Mouse (Mus musculus) kidney, adult 18-20 months (tissue): ENCODE measurements around the gene Grm4.

Experiments
- DNase-seq: peaks from one replicate; pipeline ENCODE4 v3.0.0; 2021

The Grm4 gene

DNA sequence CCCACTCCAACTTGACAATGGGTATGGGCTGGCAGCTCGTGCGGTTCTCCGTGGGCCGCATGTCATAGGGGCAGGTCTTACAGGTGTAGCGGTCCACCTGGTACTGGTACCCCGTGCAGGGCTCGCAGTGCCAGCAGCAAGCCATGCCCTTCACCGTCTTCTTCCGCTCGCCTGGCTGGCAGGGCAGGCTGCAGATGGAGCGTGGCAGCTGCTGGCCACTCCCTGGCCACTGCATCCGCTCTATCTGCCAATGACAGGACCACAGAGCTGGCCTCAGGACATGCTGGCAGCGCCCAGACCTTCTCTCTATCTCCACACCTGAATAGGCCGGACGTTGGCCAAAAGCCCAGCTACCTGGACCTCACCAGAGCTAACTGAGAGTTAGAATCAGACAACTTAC is 86.0 kb downstream of the Grm4 start:
- peak; percentile 3 for DNase-seq

GRCm38 (mm10) chr17:27434066-27434465 is 87.1 kb downstream of the Grm4 start:
- DNase-seq = no peak

GRCm38 (mm10) chr17:27433179-27433680 is 88.0 kb downstream of the Grm4 start:
- DNase-seq = no peak

DNA sequence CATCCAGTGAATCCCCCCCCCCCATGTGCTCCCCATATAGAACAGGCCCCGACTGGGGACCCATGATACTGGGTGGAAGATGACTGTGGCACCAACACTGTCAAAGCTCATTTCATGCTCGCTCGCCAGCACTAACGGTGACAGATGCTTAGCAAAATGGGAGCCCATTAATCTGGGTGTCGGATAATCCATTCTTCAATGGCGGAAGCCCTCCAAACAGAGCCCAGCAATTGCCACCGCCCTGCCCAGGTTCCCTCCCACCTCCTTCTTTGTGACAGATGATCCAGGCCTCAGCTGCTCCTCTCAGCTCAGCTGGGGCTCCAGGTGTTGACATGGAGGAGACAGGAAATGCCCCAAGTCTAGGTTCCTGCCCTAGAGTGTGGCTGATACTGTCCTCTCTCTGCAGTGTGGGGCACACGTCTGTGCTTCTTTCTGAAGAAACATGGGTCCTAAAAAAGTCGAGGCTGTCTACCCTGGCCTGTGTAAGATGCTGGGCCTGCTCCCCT is 89.0 kb downstream of the Grm4 start:
- DNase-seq = no peak

- no peak for DNase-seq
Observed at GRCm38 (mm10) chr17:27431049-27431839, 90.0 kb downstream of the Grm4 start.

DNA sequence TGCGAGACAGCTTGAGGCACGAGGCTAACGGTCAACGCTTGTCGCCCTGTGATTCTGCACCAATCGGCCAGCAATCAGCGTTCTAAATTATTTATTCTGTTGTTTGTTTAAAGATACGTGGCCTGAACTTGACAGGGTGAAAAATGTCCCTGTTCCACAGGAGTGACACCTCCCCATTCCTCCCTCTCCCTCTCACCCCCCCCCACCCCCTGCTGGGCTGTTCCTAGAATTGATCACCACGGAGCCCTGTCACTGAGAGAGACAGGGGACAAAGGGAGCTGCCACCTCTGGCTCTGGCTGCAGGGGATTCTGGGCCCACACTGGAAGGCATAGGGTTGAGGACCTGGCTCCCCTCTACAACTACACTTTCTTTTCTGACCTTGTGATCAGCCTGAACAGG is 91.4 kb downstream of the Grm4 start:
- no peak for DNase-seq

- no peak for DNase-seq
Observed at GRCm38 (mm10) chr17:27425016-27425415, 96.2 kb downstream of the Grm4 start.

- no peak for DNase-seq
Observed at GRCm38 (mm10) chr17:27424356-27424755, 96.8 kb downstream of the Grm4 start.

DNA sequence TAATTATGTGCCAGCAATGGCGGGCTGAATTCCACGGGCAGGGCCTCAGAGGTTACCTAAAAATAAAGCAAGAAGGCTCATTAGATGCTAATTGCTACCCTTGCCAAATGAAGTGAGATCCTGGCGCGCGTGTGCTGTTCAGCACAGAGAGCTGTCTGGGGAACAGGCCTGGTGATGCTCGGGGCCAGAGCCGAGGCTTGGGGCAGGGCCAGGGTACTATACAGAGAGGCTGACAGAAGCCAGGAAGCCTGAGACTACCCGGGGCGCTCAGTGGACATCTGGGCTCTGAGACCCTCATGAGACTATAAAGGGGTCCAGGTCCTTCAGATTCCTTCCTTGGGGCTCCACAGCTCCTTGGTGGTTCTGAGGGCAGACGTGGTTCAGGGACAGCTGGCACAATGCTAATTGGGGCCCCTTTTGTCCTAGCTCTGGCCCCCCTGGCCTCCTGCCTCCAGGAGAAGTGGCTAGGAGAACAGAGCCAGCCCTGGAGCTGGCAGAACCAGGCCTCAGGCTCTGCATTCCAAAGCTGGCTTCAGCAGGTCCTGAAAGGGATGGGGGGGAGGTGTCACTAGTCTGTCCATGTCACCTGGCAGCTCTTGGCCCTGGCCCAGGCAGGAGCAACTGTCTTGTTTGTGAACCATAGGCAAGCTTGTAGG is 98.3 kb downstream of the Grm4 start:
- no peak for DNase-seq

- DNase-seq = no peak
Observed at GRCm38 (mm10) chr17:27422371-27422725, 98.9 kb downstream of the Grm4 start.

DNA sequence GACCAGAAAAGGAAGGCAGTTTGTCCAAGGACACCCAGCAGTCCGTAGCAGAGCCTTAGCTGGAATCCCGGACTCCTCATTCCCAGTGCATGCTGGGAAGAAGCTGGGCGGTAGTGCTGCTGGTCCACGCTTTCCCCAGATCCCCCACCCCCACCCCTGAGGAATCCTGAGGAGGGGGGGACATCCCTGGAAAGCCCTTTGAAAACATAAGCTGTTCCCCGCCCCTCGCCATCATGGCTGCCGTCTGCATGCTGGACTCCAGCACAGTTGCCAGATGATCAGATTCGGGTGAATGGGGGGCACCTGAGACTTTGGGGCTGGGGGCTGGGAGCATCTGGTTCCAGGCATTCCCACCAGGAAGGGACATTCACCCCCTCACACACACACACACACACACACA is 99.4 kb downstream of the Grm4 start:
- DNase-seq = no peak

- DNase-seq = no peak
Observed at GRCm38 (mm10) chr17:27409006-27409405, 112.2 kb downstream of the Grm4 start.

- DNase-seq = no peak
Observed at GRCm38 (mm10) chr17:27408531-27408930, 112.7 kb downstream of the Grm4 start.

GRCm38 (mm10) chr17:27406956-27407355 is 114.2 kb downstream of the Grm4 start:
- DNase-seq = no peak

GRCm38 (mm10) chr17:27405376-27406024 is 115.7 kb downstream of the Grm4 start:
- no peak for DNase-seq

DNA sequence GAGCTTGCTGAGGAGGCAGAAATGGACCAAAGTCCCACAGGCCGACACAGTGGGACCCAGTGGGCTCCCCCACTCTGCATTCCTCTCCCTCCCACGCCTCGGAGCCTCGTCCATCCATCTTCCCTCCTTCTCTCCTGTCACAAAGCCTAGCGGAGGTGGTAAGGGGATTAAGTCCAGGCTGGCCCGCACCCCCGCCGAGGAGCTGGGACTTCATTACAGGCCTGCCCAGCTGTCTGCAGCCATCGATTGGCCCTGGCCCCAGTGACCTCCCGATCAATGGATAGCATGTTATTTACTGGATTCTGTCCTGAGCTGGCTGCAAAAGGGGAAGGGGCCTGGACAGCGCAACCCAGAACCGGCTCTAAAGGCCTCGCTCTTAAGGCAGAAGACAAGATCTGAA is 120.0 kb downstream of the Grm4 start:
- DNase-seq = no peak

DNA sequence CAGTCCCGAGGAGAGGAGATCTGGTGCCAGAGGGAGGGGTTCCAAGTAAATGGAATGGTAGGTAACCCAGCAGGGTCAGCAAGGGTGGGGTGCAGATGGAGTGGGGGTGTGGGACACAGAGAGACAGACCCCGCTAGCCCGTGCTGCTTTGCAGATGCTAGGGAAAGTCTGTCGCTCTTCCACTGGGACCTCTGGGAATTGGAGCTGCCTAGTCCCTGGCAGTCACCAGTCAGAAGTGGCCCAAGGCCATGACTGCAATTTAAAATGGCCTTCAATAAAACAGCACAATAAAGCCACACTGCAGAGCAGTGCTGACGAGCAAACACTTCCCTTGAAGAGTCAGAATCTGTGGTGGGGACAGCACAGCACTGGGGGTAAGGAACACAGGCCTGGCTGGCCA is 127.3 kb downstream of the Grm4 start:
- DNase-seq = no peak

DNA sequence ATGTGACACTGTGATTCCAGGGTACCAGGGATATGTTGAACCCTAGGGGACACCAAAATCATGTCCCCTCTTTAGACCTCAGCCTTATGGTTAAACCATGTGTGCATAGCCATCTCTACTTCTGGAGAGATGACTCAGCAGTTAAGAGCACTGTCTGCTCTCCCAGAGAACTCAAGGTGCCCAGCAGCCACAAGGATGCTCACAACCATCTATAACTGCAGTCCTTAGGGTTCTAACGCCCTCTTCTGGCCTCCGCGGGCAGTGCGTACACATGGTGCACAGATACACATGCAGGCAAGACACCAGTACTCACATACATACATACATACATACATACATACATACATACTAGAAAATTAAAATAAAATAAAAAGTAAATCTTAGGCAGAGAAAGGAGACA is 127.8 kb downstream of the Grm4 start:
- no peak for DNase-seq

DNA sequence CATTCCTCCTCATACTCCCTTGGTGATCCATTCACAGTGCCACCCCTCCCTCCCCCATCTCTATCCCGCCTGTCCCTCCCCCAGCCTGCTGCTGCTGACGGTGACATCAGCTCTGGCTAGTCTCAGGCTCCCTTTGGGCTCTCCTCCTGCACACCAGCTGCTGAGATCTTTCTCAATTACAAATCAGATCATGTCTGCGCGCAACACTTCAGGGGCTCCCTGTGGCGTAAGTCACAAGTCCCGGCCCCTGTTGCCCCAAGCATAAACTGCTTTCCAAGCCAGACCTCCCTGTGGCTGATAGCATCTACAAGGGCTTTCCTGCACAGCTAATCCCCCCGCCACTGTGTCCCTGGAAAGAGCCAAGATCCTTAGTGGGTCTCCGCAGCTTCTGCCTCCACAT is 128.3 kb downstream of the Grm4 start:
- no peak for DNase-seq

DNA sequence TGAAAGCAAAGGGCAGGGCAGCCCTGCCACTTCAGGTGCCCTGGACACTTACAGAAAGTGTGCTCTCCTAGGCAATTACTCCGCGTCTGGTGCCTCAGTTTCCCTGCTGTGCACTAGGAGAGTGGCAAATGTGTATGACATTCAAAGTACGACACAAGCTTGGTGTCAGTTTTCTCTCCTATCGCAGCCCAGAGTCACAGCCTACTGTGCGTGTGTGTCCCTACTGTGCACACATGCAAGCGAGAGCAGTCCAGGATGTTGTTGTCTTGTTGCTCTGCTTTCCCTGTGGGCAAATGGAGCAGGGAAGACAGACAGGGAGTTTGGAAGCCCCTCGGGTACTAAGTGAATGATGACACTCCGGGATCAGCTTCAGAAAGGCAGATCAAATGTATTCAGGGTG is 131.2 kb downstream of the Grm4 start:
- DNase-seq = no peak

DNA sequence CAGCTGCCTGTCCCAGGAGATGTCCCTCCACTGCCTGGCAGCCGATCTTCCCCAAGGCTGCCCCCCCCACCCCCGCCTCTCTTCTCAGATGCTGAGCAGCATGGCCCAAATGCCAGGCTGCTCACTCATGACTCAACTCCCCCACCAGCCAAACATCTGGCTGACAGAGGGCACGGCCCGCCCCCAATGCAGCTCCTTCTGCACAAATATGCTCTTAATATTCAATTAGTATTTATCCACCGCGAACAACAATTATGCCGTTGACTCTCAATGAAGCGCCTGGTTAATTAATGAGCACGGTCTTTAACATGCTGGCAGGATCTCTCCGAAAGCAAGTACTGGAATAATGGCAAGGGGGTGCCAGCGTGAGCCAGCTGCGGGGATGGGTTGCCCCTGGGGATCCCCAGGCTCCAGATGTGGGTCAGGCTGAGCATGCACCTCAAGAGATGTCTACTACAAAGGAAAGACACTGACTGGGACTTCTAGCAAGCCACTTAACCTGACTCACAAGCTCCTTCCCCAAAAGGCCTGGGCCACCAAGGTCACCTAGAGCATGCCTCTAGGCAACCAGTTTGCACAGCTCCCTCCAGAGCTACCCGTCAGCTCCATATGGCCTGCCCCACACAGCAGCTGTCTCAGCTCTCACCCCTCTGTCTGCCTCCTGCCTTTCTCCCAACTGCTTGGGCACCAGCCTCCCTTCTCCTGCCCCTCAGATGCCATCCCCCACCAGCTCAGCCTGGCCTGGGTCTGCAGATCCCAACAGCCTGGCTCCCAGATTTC is 131.8 kb downstream of the Grm4 start:
- no peak for DNase-seq

DNA sequence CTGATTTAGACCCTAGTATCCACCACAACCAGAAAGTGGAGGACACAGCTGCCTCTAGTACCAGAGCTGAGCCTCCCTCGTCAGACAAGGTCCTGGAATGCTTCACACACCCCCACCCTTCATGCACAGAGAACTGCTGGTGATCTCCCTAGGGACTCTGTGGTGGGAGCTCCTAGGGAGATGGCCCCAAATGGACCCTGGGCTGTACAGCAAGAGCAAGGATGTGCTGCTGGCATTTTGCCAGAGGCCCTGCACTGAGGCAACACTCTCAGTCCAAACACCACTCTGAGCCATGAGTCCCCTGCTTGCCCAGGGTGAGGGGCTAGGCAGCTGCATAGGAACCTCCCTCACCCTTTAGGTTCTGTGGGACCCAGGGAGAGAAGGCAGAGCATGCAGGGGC is 134.8 kb downstream of the Grm4 start:
- no peak for DNase-seq
